Mouse (Mus musculus): Measurements from ENCODE around the gene Foxi2. TPM values are rescaled to one million over a fixed set of nuclear protein-coding genes. Genes with fewer than 3 reads are reported as not detected.

Foxi2 gene
- polyA plus RNA-seq, 1 experiment from 2014 or later: 5.4 TPM

GRCm38 (mm10) chr7:135408501-135408900 lies 1.6 kb upstream of the Foxi2 start:
- no peak overlapping the region for H3K4me3 ChIP-seq
- no peak overlapping the region for H3K27ac ChIP-seq (replicated peaks)
- peaks cover 14% of the 10 kb centered on the region for H3K4me1 ChIP-seq
- H3K27me3 ChIP-seq (replicated peaks; ENCODE audit: low read depth, poor library complexity, severe bottlenecking): peaks cover 61% of the 10 kb centered on the region
- DNase-seq (ENCODE audit: low spot score): no peak
- H3K9me3 ChIP-seq: no peaks in the 10 kb centered on the region
- no peaks in the 10 kb centered on the region for H3K36me3 ChIP-seq (replicated peaks)
- 78% methylated on average over 3 of the region's 3 CpGs for WGBS

DNA sequence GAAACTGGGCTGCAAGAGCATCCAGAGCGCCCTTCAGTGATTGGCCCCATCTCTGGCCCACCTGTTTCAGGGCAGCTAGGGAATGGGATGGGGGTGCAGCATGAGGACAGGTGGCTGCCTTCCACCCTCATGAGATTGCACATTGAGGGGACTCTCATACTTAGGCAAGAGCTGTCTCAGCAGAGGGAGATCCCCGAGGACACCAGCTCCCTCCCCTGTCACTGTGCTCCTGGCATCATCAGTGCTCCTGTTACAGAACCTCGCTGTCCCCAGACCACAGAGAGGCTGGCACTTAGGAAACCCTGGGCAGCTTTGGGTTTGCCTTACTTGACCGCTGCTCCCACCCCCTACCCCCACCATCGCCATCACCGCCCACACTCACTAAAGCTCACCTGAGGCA lies 2.2 kb downstream of the Foxi2 start:
- Histone ChIP-seq H3K4me1 (peaks cover 14% of the 10 kb centered on the region), H3K9me3 (no peaks in the 10 kb centered on the region), H3K36me3 (replicated peaks) (no peaks in the 10 kb centered on the region), H3K4me3 (no peak overlapping the region), H3K27me3 (replicated peaks; ENCODE audit: low read depth, poor library complexity, severe bottlenecking) (peaks cover 61% of the 10 kb centered on the region), H3K27ac (replicated peaks) (no peak overlapping the region)
- no peak for DNase-seq (ENCODE audit: low spot score)
- WGBS: 65% methylated on average over 6 of the region's 6 CpGs

DNA sequence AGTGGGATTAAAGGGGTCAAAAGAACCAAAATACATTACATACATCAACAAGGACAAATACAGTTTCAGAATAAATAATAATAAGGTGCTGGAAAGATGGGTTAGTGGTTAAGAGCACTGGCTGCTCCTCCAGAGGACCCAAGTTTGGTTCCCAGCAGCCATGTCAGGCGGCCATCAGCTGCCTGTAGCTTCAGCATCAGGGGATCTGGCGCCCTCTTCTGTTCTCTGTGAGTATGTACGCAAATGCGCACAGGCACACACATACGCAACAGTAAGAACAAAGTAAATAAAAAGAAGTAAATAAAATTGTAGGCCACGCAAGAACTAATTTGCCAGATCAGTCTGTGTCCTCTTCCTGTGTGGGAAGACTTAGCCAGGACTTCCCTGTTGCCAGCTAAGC lies 18.7 kb downstream of the Foxi2 start:
- H3K9me3 ChIP-seq: no peaks in the 10 kb centered on the region
- no peaks in the 10 kb centered on the region for H3K36me3 ChIP-seq (replicated peaks)
- H3K4me1 ChIP-seq: no peaks in the 10 kb centered on the region
- no peaks in the 10 kb centered on the region for H3K27me3 ChIP-seq (replicated peaks; ENCODE audit: low read depth, poor library complexity, severe bottlenecking)
- WGBS: 90% methylated on average over 6 of the region's 6 CpGs
- DNase-seq (ENCODE audit: low spot score): no peak
- no peak overlapping the region for H3K4me3 ChIP-seq
- H3K27ac ChIP-seq (replicated peaks): no peak overlapping the region

- no peaks in the 10 kb centered on the region for H3K4me1 ChIP-seq
- 71% methylated on average over 2 of the region's 2 CpGs for WGBS
- no peak overlapping the region for H3K4me3 ChIP-seq
- DNase-seq (ENCODE audit: low spot score): no peak
- H3K9me3 ChIP-seq: no peaks in the 10 kb centered on the region
- no peaks in the 10 kb centered on the region for H3K36me3 ChIP-seq (replicated peaks)
- H3K27me3 ChIP-seq (replicated peaks; ENCODE audit: low read depth, poor library complexity, severe bottlenecking): no peaks in the 10 kb centered on the region
- H3K27ac ChIP-seq (replicated peaks): no peak overlapping the region
Observed at GRCm38 (mm10) chr7:135430903-135431302, 20.8 kb downstream of the Foxi2 start.

DNA sequence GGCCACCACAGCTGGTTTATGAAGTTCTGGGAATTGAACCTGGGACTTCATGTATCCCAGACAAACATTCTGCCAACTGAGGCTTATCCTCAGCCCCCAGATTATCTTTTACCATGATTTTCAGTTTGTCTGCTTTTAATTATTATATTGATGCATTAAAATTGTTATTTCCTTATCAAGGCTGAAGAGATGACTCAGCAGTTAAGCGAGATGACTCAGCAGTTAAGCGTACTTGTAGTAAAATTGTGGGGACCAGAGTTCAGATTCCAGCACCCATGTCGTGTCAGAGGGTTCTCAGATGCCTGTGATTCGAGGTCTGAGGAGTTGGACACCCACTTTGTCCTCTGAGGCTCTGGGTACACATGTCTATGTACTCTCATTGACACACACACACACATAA lies 33.8 kb downstream of the Foxi2 start:
- no peaks in the 10 kb centered on the region for H3K27me3 ChIP-seq (replicated peaks; ENCODE audit: low read depth, poor library complexity, severe bottlenecking)
- no peak overlapping the region for H3K4me3 ChIP-seq
- DNase-seq (ENCODE audit: low spot score): no peak
- no peaks in the 10 kb centered on the region for H3K9me3 ChIP-seq
- H3K4me1 ChIP-seq: no peaks in the 10 kb centered on the region
- no peak overlapping the region for H3K27ac ChIP-seq (replicated peaks)
- H3K36me3 ChIP-seq (replicated peaks): no peaks in the 10 kb centered on the region
- WGBS: 84% methylated on average over 4 of the region's 4 CpGs

DNA sequence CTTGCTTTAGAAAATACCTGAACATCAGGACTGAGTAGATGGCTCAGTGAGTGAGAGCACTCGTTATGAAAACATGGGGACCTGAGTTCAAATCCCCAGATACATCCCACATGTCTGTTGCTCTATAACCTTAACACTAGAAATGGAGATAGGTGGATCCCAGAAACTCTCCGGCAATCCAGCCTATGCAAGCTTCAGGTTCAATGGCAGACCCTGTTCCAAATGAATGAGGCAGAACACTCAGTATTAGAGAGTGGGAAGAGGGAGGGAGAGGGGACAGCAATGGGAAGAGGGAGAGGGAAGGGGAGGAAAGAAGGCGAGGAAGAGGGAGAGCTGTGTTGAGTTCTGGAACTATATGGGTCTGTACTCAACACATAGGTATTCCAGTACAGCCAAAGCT lies 41.2 kb downstream of the Foxi2 start:
- WGBS: 84% methylated on average over 3 of the region's 3 CpGs
- H3K36me3 ChIP-seq (replicated peaks): no peaks in the 10 kb centered on the region
- no peak overlapping the region for H3K4me3 ChIP-seq
- H3K27ac ChIP-seq (replicated peaks): no peak overlapping the region
- no peaks in the 10 kb centered on the region for H3K27me3 ChIP-seq (replicated peaks; ENCODE audit: low read depth, poor library complexity, severe bottlenecking)
- no peaks in the 10 kb centered on the region for H3K4me1 ChIP-seq
- DNase-seq (ENCODE audit: low spot score): no peak
- no peaks in the 10 kb centered on the region for H3K9me3 ChIP-seq

DNA sequence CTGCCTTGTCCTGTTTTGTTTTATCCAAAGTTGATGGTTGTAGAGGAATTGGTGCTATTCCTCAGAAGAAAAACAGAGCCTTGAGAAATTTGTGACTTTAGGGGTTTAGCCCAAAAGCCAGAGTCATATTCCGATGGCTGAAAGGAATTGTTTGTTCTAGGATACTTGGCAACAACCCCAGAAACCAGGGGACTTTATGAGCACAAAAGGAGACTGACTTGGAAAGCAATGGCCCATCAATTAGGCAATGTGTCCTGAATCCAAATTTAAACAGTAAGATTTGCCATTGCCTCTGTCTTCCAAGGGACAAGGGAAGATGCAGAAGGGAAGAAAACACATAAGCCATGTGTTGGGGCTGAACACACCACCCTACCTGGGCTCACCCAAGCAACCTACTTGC lies 42.3 kb downstream of the Foxi2 start:
- no peaks in the 10 kb centered on the region for H3K36me3 ChIP-seq (replicated peaks)
- no peak overlapping the region for H3K4me3 ChIP-seq
- H3K9me3 ChIP-seq: no peaks in the 10 kb centered on the region
- no peaks in the 10 kb centered on the region for H3K4me1 ChIP-seq
- H3K27me3 ChIP-seq (replicated peaks; ENCODE audit: low read depth, poor library complexity, severe bottlenecking): no peaks in the 10 kb centered on the region
- WGBS: 81% methylated on average over 1 of the region's 1 CpGs
- no peak for DNase-seq (ENCODE audit: low spot score)
- no peak overlapping the region for H3K27ac ChIP-seq (replicated peaks)

- H3K27me3 ChIP-seq (replicated peaks; ENCODE audit: low read depth, poor library complexity, severe bottlenecking): no peaks in the 10 kb centered on the region
- no peaks in the 10 kb centered on the region for H3K36me3 ChIP-seq (replicated peaks)
- 52% methylated on average over 3 of the region's 3 CpGs for WGBS
- H3K4me3 ChIP-seq: no peak overlapping the region
- H3K4me1 ChIP-seq: no peaks in the 10 kb centered on the region
- no peaks in the 10 kb centered on the region for H3K9me3 ChIP-seq
- DNase-seq (ENCODE audit: low spot score): peak; percentile 48
- H3K27ac ChIP-seq (replicated peaks): no peak overlapping the region
Observed at GRCm38 (mm10) chr7:135453690-135454089, 43.6 kb downstream of the Foxi2 start.

Other genes with a start within 250 kb of the Foxi2 start
- gene Nps, start 151.6 kb upstream of the Foxi2 start, polyA plus RNA-seq (2016; fragmentation: Nextera tagmentation; extraction: Ambion mirVana): 0.24 TPM in 1 of 2 replicates, not detected in the other
- not detected in 2 replicates for gene Clrn3, start 118.3 kb downstream of the Foxi2 start, polyA plus RNA-seq (2016; fragmentation: Nextera tagmentation; extraction: Ambion mirVana)
- 0.68 and 1.0 TPM in 2 replicates for gene Ptpre, start 127.2 kb downstream of the Foxi2 start, polyA plus RNA-seq (2016; fragmentation: Nextera tagmentation; extraction: Ambion mirVana)